ENCODE assay signal across 7 mouse cellular contexts in the genomic region with DNA sequence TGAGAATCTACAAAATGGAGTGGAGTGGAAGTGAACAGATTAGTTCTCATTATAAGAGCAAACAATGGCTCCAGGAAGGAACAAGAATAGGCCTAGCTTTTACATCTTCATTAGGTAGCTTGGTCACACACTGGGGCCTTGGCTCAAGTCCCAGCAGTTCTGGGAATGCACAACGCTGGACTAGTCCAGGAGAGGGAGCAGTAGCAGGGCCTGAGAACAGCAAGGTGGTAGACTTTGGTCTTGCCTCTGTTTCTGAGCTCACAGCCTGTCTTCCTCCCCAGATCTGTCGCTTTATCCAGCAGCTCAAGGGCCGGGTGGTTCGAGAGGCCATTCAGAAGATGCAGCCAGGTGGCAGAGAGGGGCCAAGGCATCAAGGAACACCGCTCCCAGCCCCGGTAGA. TPM values are rescaled to one million over a fixed set of nuclear protein-coding genes. Genes with fewer than 3 reads are reported as not detected.
DNase-seq lines count a peak whose midpoint lies in the region; ATAC-seq and TF ChIP-seq lines count a peak whose summit lies in the region.

No protein-coding gene starts in this region.

- peaks cover 10% of the 10 kb centered on the region for H3K27me3 ChIP-seq in E14TG2a.4 (ENCODE audit: insufficient read depth, low read length)
- no peaks in the 10 kb centered on the region for H3K27me3 ChIP-seq in embryonic facial prominence, embryonic 15.5 days
- no peaks in the 10 kb centered on the region for H3K27me3 ChIP-seq in hindbrain, embryonic 16.5 days (replicated peaks; ENCODE audit: control insufficient read depth, insufficient read depth, low read length)
- H3K27me3 ChIP-seq in limb, embryonic 10.5 days (ENCODE audit: low read depth, poor library complexity, severe bottlenecking): 0 out of 2 replicates have a peak, but pooled peaks cover 10% of the 10 kb centered on the region
- no peaks in the 10 kb centered on the region for H3K27me3 ChIP-seq in midbrain, postnatal 0 days (ENCODE audit: insufficient read depth, low read length)

- H3K36me3 ChIP-seq in E14TG2a.4 (ENCODE audit: insufficient read depth, low read length): peaks cover 38% of the 10 kb centered on the region
- H3K36me3 ChIP-seq in embryonic facial prominence, embryonic 15.5 days: peaks cover 23% of the 10 kb centered on the region
- peaks cover 24% of the 10 kb centered on the region for H3K36me3 ChIP-seq in hindbrain, embryonic 16.5 days (ENCODE audit: control insufficient read depth, insufficient read depth, low read length)
- H3K36me3 ChIP-seq in limb, embryonic 10.5 days: peaks cover 52% of the 10 kb centered on the region
- H3K36me3 ChIP-seq in midbrain, postnatal 0 days (ENCODE audit: insufficient read depth, low read length): peaks cover 21% of the 10 kb centered on the region

- H3K4me1 ChIP-seq in E14TG2a.4 (replicated peaks; ENCODE audit: low read depth, low read length): peaks cover 62% of the 10 kb centered on the region
- peaks cover 45% of the 10 kb centered on the region for H3K4me1 ChIP-seq in embryonic facial prominence, embryonic 15.5 days
- peaks cover 31% of the 10 kb centered on the region for H3K4me1 ChIP-seq in hindbrain, embryonic 16.5 days (ENCODE audit: control insufficient read depth, insufficient read depth, low read depth, low read length)
- H3K4me1 ChIP-seq in limb, embryonic 10.5 days: peaks cover 48% of the 10 kb centered on the region
- peaks cover 10% of the 10 kb centered on the region for H3K4me1 ChIP-seq in midbrain, postnatal 0 days (ENCODE audit: insufficient read depth, low read length)

- no peak for TF ChIP-seq CTCF in E14TG2a.4 (conservative IDR thresholded peaks at IDR 0.05; ENCODE audit: low read length)
- peak; percentile 73 for TF ChIP-seq CTCF in midbrain, postnatal 0 days (IDR thresholded peaks at IDR 0.05)

- H3K27ac ChIP-seq in embryonic facial prominence, embryonic 15.5 days (replicated peaks): peak overlapping the region; percentile 93; the same call in 1 of the 2 replicates
- peak overlapping the region; percentile 21; the same call in 1 of the 2 replicates for H3K27ac ChIP-seq in hindbrain, embryonic 16.5 days (ENCODE audit: low read depth, low read length)
- H3K27ac ChIP-seq in limb, embryonic 10.5 days: 0 out of 2 replicates have a peak overlapping the region, but pooled peaks have one; percentile 95
- H3K27ac ChIP-seq in midbrain, postnatal 0 days (ENCODE audit: low read depth, low read length): peak overlapping the region; percentile 87

- DNase-seq in MN1 (ENCODE audit: low spot score): peak; percentile 93
- DNase-seq in limb, embryonic 10.5 days (ENCODE audit: low spot score): no peak
- peak; percentile 91 for DNase-seq in midbrain, postnatal 0 days (ENCODE audit: low spot score)
- DNase-seq in spleen, postnatal 14 days (ENCODE audit: low spot score in 2 of 2): no peak

- ATAC-seq in embryonic facial prominence, embryonic 15.5 days (ENCODE audit: insufficient number of reproducible peaks, low FRiP score, low TSS enrichment, low read depth): no peak
- ATAC-seq in hindbrain, embryonic 16.5 days: peak; percentile 4; the same call in 1 of the 2 replicates
- no peak for ATAC-seq in midbrain, postnatal 0 days (ENCODE audit: low FRiP score)

- H3K9me3 ChIP-seq in E14TG2a.4 (ENCODE audit: low read length): no peaks in the 10 kb centered on the region
- no peaks in the 10 kb centered on the region for H3K9me3 ChIP-seq in embryonic facial prominence, embryonic 15.5 days (replicated peaks)
- no peaks in the 10 kb centered on the region for H3K9me3 ChIP-seq in hindbrain, embryonic 16.5 days (ENCODE audit: control insufficient read depth, low read length)
- H3K9me3 ChIP-seq in limb, embryonic 10.5 days (replicated peaks): no peaks in the 10 kb centered on the region
- H3K9me3 ChIP-seq in midbrain, postnatal 0 days (ENCODE audit: low read length): no peaks in the 10 kb centered on the region

- WGBS in embryonic facial prominence, embryonic 15.5 days: 68% methylated on average over 6 of the region's 6 CpGs
- 63% methylated on average over 6 of the region's 6 CpGs for WGBS in hindbrain, embryonic 16.5 days
- WGBS in limb, embryonic 10.5 days: 77% methylated on average over 6 of the region's 6 CpGs
- WGBS in midbrain, postnatal 0 days: 50% methylated on average over 6 of the region's 6 CpGs

- H3K4me2 ChIP-seq in embryonic facial prominence, embryonic 15.5 days (replicated peaks): peak overlapping the region; percentile 78
- peak overlapping the region; percentile 59 for H3K4me2 ChIP-seq in hindbrain, embryonic 16.5 days (ENCODE audit: low read length)
- H3K4me2 ChIP-seq in midbrain, postnatal 0 days (ENCODE audit: low read depth, low read length, poor library complexity, severe bottlenecking): peak overlapping the region; percentile 68

- peak overlapping the region; percentile 99; the same call in 1 of the 2 replicates for H3K9ac ChIP-seq in embryonic facial prominence, embryonic 15.5 days
- peak overlapping the region; percentile 20; the same call in 1 of the 2 replicates for H3K9ac ChIP-seq in hindbrain, embryonic 16.5 days (ENCODE audit: low read depth, low read length)
- H3K9ac ChIP-seq in midbrain, postnatal 0 days (replicated peaks; ENCODE audit: low read length, poor library complexity, severe bottlenecking): peak overlapping the region; percentile 79

- peak overlapping the region; percentile 86 for H3K4me3 ChIP-seq in E14TG2a.4 (replicated peaks; ENCODE audit: low read length)
- peak overlapping the region; percentile 100 for H3K4me3 ChIP-seq in embryonic facial prominence, embryonic 15.5 days (replicated peaks)
- peak overlapping the region; percentile 98 for H3K4me3 ChIP-seq in hindbrain, embryonic 16.5 days (ENCODE audit: low read length)
- H3K4me3 ChIP-seq in limb, embryonic 10.5 days: peak overlapping the region; percentile 91
- H3K4me3 ChIP-seq in midbrain, postnatal 0 days (ENCODE audit: low read depth, low read length): peak overlapping the region; percentile 65

RNA-seq across cellular contexts. Expression of gene Snapc2, which starts 1.1 kb away (rescaled TPM):
- 58.6 and 59.9 TPM in 2 replicates for polyA plus RNA-seq in embryonic facial prominence, embryonic 15.5 days (2015; fragmentation: Nextera tagmentation; extraction: Ambion mirVana)
- polyA plus RNA-seq in hindbrain, embryonic 16.5 days (2015; fragmentation: Nextera tagmentation; extraction: Ambion mirVana): 71.6 and 72.2 TPM in 2 replicates
- polyA plus RNA-seq in limb, embryonic 10.5 days (2016; fragmentation: Nextera tagmentation; extraction: Ambion mirVana): 70.0 and 72.1 TPM in 2 replicates
- total RNA-seq in midbrain, postnatal 0 days (2014; rRNA removed): 60.4 and 74.3 TPM in 2 replicates
- polyA plus RNA-seq in midbrain, postnatal 0 days (2015; fragmentation: Nextera tagmentation; extraction: Ambion mirVana): 64.8 and 68.1 TPM in 2 replicates

RNA-seq across cellular contexts. Expression of gene Ctxn1, which starts 5.1 kb away (rescaled TPM):
- 72.7 and 80.3 TPM in 2 replicates for polyA plus RNA-seq in embryonic facial prominence, embryonic 15.5 days (2015; fragmentation: Nextera tagmentation; extraction: Ambion mirVana)
- polyA plus RNA-seq in hindbrain, embryonic 16.5 days (2015; fragmentation: Nextera tagmentation; extraction: Ambion mirVana): 278 and 289 TPM in 2 replicates
- polyA plus RNA-seq in limb, embryonic 10.5 days (2016; fragmentation: Nextera tagmentation; extraction: Ambion mirVana): 113 and 132 TPM in 2 replicates
- 78.5 and 91.4 TPM in 2 replicates for total RNA-seq in midbrain, postnatal 0 days (2014; rRNA removed)
- polyA plus RNA-seq in midbrain, postnatal 0 days (2015; fragmentation: Nextera tagmentation; extraction: Ambion mirVana): 250 and 259 TPM in 2 replicates

RNA-seq across cellular contexts. Expression of gene Tgfbr3l, which starts 6.0 kb away (rescaled TPM):
- 3.6 and 4.2 TPM in 2 replicates for polyA plus RNA-seq in embryonic facial prominence, embryonic 15.5 days (2015; fragmentation: Nextera tagmentation; extraction: Ambion mirVana)
- 2.8 and 3.7 TPM in 2 replicates for polyA plus RNA-seq in hindbrain, embryonic 16.5 days (2015; fragmentation: Nextera tagmentation; extraction: Ambion mirVana)
- polyA plus RNA-seq in limb, embryonic 10.5 days (2016; fragmentation: Nextera tagmentation; extraction: Ambion mirVana): 2.8 and 3.3 TPM in 2 replicates
- total RNA-seq in midbrain, postnatal 0 days (2014; rRNA removed): 8.2 and 15.3 TPM in 2 replicates
- polyA plus RNA-seq in midbrain, postnatal 0 days (2015; fragmentation: Nextera tagmentation; extraction: Ambion mirVana): 3.5 and 5.1 TPM in 2 replicates

RNA-seq across cellular contexts. Expression of gene Gm49320, which starts 15.3 kb away (rescaled TPM):
- polyA plus RNA-seq in embryonic facial prominence, embryonic 15.5 days (2015; fragmentation: Nextera tagmentation; extraction: Ambion mirVana): 1.1 and 1.4 TPM in 2 replicates
- polyA plus RNA-seq in hindbrain, embryonic 16.5 days (2015; fragmentation: Nextera tagmentation; extraction: Ambion mirVana): 0.59 and 0.71 TPM in 2 replicates
- polyA plus RNA-seq in limb, embryonic 10.5 days (2016; fragmentation: Nextera tagmentation; extraction: Ambion mirVana): 0.85 and 1.6 TPM in 2 replicates
- 0.11 and 0.61 TPM in 2 replicates for total RNA-seq in midbrain, postnatal 0 days (2014; rRNA removed)
- 0.45 and 0.85 TPM in 2 replicates for polyA plus RNA-seq in midbrain, postnatal 0 days (2015; fragmentation: Nextera tagmentation; extraction: Ambion mirVana)

RNA-seq across cellular contexts. Expression of gene Map2k7, which starts 15.5 kb away (rescaled TPM):
- 31.8 and 34.2 TPM in 2 replicates for polyA plus RNA-seq in embryonic facial prominence, embryonic 15.5 days (2015; fragmentation: Nextera tagmentation; extraction: Ambion mirVana)
- 24.8 and 28.5 TPM in 2 replicates for polyA plus RNA-seq in hindbrain, embryonic 16.5 days (2015; fragmentation: Nextera tagmentation; extraction: Ambion mirVana)
- 32.8 and 34.2 TPM in 2 replicates for polyA plus RNA-seq in limb, embryonic 10.5 days (2016; fragmentation: Nextera tagmentation; extraction: Ambion mirVana)
- total RNA-seq in midbrain, postnatal 0 days (2014; rRNA removed): 32.8 and 42.3 TPM in 2 replicates
- 29.3 and 29.4 TPM in 2 replicates for polyA plus RNA-seq in midbrain, postnatal 0 days (2015; fragmentation: Nextera tagmentation; extraction: Ambion mirVana)

Comparison
In these comparisons a context has a peak if more than half of its experiments do, and no peak if none do; other contexts are left out.
1. DNase-seq: peak in MN1 (single experiment) and midbrain, postnatal 0 days (single experiment); none in limb, embryonic 10.5 days (single experiment) and spleen, postnatal 14 days (0 of 2).
2. H3K27ac ChIP-seq: peak in every context shown above with its lines; median percentile 95 in limb, embryonic 10.5 days; 93 in embryonic facial prominence, embryonic 15.5 days; 87 in midbrain, postnatal 0 days; 21 in hindbrain, embryonic 16.5 days.
3. H3K9ac ChIP-seq: peak in every context shown above with its lines; median percentile 99 in embryonic facial prominence, embryonic 15.5 days; 79 in midbrain, postnatal 0 days; 20 in hindbrain, embryonic 16.5 days.
4. Peak in every context shown above with its lines, with median percentiles within 50 percentile points of each other: H3K4me3 ChIP-seq and H3K4me2 ChIP-seq.